Mouse (Mus musculus) adrenal gland, adult (tissue): ENCODE results near the gene Cdon.

Experiments used
- DNase-seq, 2 experiments: peaks; one replicate each; pipeline ENCODE4 v3.0.0; 2022 to 2023; ENCODE audit warnings: low spot score in 1 of 2; ENCODE audit not compliant: inconsistent age in 2 of 2

Cdon gene

GRCm38 (mm10) chr9:35535110-35535509 lies 114.2 kb downstream of the Cdon start:
- DNase-seq = peak in 1 of 2 experiments; percentile 71

- no peak for DNase-seq
Observed at GRCm38 (mm10) chr9:35535876-35536275, 114.9 kb downstream of the Cdon start.

GRCm38 (mm10) chr9:35539001-35539750 lies 118.2 kb downstream of the Cdon start:
- no peak for DNase-seq

- no peak for DNase-seq
Observed at GRCm38 (mm10) chr9:35541024-35541423, 120.1 kb downstream of the Cdon start.

- DNase-seq = peak; percentile 47 to 89
Observed at GRCm38 (mm10) chr9:35541488-35541887, 120.6 kb downstream of the Cdon start.

- DNase-seq = no peak
Observed at GRCm38 (mm10) chr9:35541941-35542340, 121.0 kb downstream of the Cdon start.

GRCm38 (mm10) chr9:35543099-35543860 lies 122.4 kb downstream of the Cdon start:
- DNase-seq = no peak

- DNase-seq = no peak
Observed at GRCm38 (mm10) chr9:35544666-35545065, 123.7 kb downstream of the Cdon start.

GRCm38 (mm10) chr9:35545704-35546103 lies 124.8 kb downstream of the Cdon start:
- no peak for DNase-seq

- no peak for DNase-seq
Observed at GRCm38 (mm10) chr9:35546745-35547144, 125.8 kb downstream of the Cdon start.

- no peak for DNase-seq
Observed at GRCm38 (mm10) chr9:35548455-35548854, 127.5 kb downstream of the Cdon start.

GRCm38 (mm10) chr9:35556494-35557102 lies 135.7 kb downstream of the Cdon start:
- DNase-seq = no peak
